Mouse (Mus musculus) neural tube, embryonic 14.5 days (tissue): ENCODE measurements at regions not wholly inside any gene's neighbourhood (a gene's known extent, or its start where the extent isn't known, plus 50 kb on each side); places are given as distances from the start of the nearest gene placed in this dataset.

Experiments used
- ATAC-seq: fragments of 200-750 bp; cut with Nextera tagmentation; 2 replicates; pipeline ENCODE4 v1.8.0; 2017; ENCODE audit warnings: low read depth, mild to moderate bottlenecking, moderate TSS enrichment, moderate library complexity
- H3K27ac ChIP-seq: fragments of 300-500 bp; sonication (generic); 2 replicates; pipeline ENCODE4 v1.5.1; 2014; ENCODE audit warnings: low read depth, mild to moderate bottlenecking, control low read depth, low read length, moderate library complexity, mixed read lengths
- H3K27me3 ChIP-seq: fragments of 300-500 bp; sonication (generic); 2 replicates; pipeline ENCODE4 v1.6.1; 2014; ENCODE audit warnings: low read length; ENCODE audit not compliant: control insufficient read depth, insufficient read depth
- H3K36me3 ChIP-seq: fragments of 300-500 bp; sonication (generic); 2 replicates; pipeline ENCODE4 v1.6.1; 2014; ENCODE audit warnings: low read length, mixed read lengths; ENCODE audit not compliant: control insufficient read depth, insufficient read depth
- H3K4me1 ChIP-seq: fragments of 300-500 bp; sonication (generic); 2 replicates; pipeline ENCODE4 v1.6.1; 2014; ENCODE audit warnings: low read length; ENCODE audit not compliant: control insufficient read depth, insufficient read depth
- H3K4me2 ChIP-seq: fragments of 300-500 bp; sonication (generic); 2 replicates; pipeline ENCODE4 v1.6.1; 2014; ENCODE audit warnings: mild to moderate bottlenecking, low read depth, low read length, control low read depth
- H3K4me3 ChIP-seq: fragments of 300-500 bp; sonication (generic); 2 replicates; pipeline ENCODE4 v1.5.1; 2014; ENCODE audit warnings: low read depth, low read length, control low read depth, mixed read lengths
- H3K9ac ChIP-seq: fragments of 300-500 bp; sonication (generic); replicated peaks from 2 replicates; pipeline ENCODE4 v1.6.1; 2014; ENCODE audit warnings: low read depth, mild to moderate bottlenecking, control low read depth, low read length, mixed read lengths
- H3K9me3 ChIP-seq: fragments of 300-500 bp; sonication (generic); 2 replicates; pipeline ENCODE4 v1.6.1; 2016; ENCODE audit warnings: low read length; ENCODE audit not compliant: control insufficient read depth
- WGBS: fragments of 180-500 bp; shearing (Covaris S2); extraction: QIAGEN DNeasy Blood & Tissue Kit; methylation state at CpG from one replicate; pipeline ENCODE4 v1.1.7; 2014; 5-methylcytosine and 5-hydroxymethylcytosine counted together

- 95% methylated on average over 8 of the region's 8 CpGs for WGBS
- no peak for ATAC-seq
- no peak overlapping the region for H3K27ac ChIP-seq
- no peak overlapping the region for H3K4me3 ChIP-seq
- no peak overlapping the region for H3K4me2 ChIP-seq
- H3K27me3 ChIP-seq, result no peaks in the 10 kb centered on the region
- H3K4me1 ChIP-seq, result peaks cover 4% of the 10 kb centered on the region
- no peaks in the 10 kb centered on the region for H3K9me3 ChIP-seq
- H3K9ac ChIP-seq, result no peak overlapping the region
- no peaks in the 10 kb centered on the region for H3K36me3 ChIP-seq
Measured at GRCm38 (mm10) chr2:178983801-178984200, 458.4 kb upstream of the Cdh4 start.

GRCm38 (mm10) chr2:178987935-178988334, 454.3 kb upstream of the Cdh4 start:
- WGBS, result 66% methylated on average over 10 of the region's 10 CpGs
- Histone ChIP-seq H3K4me3 (no peak overlapping the region), H3K4me1 (no peaks in the 10 kb centered on the region), H3K9me3 (no peaks in the 10 kb centered on the region), H3K27ac (no peak overlapping the region), H3K9ac (no peak overlapping the region), H3K27me3 (no peaks in the 10 kb centered on the region), H3K4me2 (no peak overlapping the region), H3K36me3 (no peaks in the 10 kb centered on the region)
- no peak for ATAC-seq

- no peak for ATAC-seq
- Histone ChIP-seq H3K9ac (no peak overlapping the region), H3K27me3 (no peaks in the 10 kb centered on the region), H3K36me3 (no peaks in the 10 kb centered on the region), H3K4me3 (no peak overlapping the region), H3K4me1 (no peaks in the 10 kb centered on the region), H3K27ac (no peak overlapping the region), H3K9me3 (no peaks in the 10 kb centered on the region), H3K4me2 (no peak overlapping the region)
- WGBS, result 88% methylated on average over 7 of the region's 7 CpGs
Measured at GRCm38 (mm10) chr2:178989291-178989690, 452.9 kb upstream of the Cdh4 start.

GRCm38 (mm10) chr2:178989784-178990183, 452.4 kb upstream of the Cdh4 start:
- Histone ChIP-seq H3K36me3 (no peaks in the 10 kb centered on the region), H3K4me3 (no peak overlapping the region), H3K4me1 (no peaks in the 10 kb centered on the region), H3K9me3 (no peaks in the 10 kb centered on the region), H3K27ac (no peak overlapping the region), H3K4me2 (no peak overlapping the region), H3K9ac (no peak overlapping the region), H3K27me3 (no peaks in the 10 kb centered on the region)
- WGBS, result 77% methylated on average over 1 of the region's 1 CpGs
- ATAC-seq, result no peak

GRCm38 (mm10) chr2:178990959-178991358, 451.3 kb upstream of the Cdh4 start:
- no peaks in the 10 kb centered on the region for H3K36me3 ChIP-seq
- no peak overlapping the region for H3K4me2 ChIP-seq
- no peak overlapping the region for H3K27ac ChIP-seq
- no peaks in the 10 kb centered on the region for H3K4me1 ChIP-seq
- H3K27me3 ChIP-seq, result no peaks in the 10 kb centered on the region
- H3K9ac ChIP-seq, result no peak overlapping the region
- H3K4me3 ChIP-seq, result no peak overlapping the region
- no peak for ATAC-seq
- H3K9me3 ChIP-seq, result no peaks in the 10 kb centered on the region
- WGBS, result 87% methylated on average over 4 of the region's 4 CpGs

- Histone ChIP-seq H3K9me3 (no peaks in the 10 kb centered on the region), H3K4me2 (no peak overlapping the region), H3K27ac (no peak overlapping the region), H3K4me1 (no peaks in the 10 kb centered on the region), H3K9ac (no peak overlapping the region), H3K36me3 (no peaks in the 10 kb centered on the region), H3K27me3 (no peaks in the 10 kb centered on the region), H3K4me3 (no peak overlapping the region)
- no peak; the same call in 1 of the 2 replicates for ATAC-seq
- 58% methylated on average over 8 of the region's 8 CpGs for WGBS
Measured at GRCm38 (mm10) chr2:178992334-178993116, 449.7 kb upstream of the Cdh4 start.

DNA sequence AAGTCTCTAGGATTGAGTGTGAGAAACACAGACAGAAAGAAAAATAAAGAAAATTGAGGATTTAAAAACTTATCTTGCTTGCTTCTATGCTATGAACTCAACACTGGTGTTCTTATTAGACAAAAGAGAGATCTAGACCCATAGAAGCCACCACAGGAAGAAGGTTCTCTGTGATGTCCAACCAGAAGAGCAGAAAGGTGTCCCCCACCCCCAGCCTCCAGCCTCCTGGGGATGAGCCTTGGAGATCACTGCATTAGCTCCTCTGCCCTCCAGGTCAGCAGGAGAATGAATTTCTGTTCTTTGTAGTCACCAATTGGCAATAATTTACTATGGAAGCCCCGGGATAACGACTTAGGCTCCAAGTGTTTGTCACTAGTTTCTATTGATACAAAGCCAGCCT, 444.3 kb upstream of the Cdh4 start:
- Histone ChIP-seq H3K36me3 (no peaks in the 10 kb centered on the region), H3K4me2 (no peak overlapping the region), H3K4me3 (no peak overlapping the region), H3K27me3 (no peaks in the 10 kb centered on the region), H3K9me3 (no peaks in the 10 kb centered on the region), H3K9ac (no peak overlapping the region), H3K4me1 (no peaks in the 10 kb centered on the region), H3K27ac (no peak overlapping the region)
- WGBS, result 32% methylated on average over 2 of the region's 2 CpGs
- ATAC-seq, result no peak

DNA sequence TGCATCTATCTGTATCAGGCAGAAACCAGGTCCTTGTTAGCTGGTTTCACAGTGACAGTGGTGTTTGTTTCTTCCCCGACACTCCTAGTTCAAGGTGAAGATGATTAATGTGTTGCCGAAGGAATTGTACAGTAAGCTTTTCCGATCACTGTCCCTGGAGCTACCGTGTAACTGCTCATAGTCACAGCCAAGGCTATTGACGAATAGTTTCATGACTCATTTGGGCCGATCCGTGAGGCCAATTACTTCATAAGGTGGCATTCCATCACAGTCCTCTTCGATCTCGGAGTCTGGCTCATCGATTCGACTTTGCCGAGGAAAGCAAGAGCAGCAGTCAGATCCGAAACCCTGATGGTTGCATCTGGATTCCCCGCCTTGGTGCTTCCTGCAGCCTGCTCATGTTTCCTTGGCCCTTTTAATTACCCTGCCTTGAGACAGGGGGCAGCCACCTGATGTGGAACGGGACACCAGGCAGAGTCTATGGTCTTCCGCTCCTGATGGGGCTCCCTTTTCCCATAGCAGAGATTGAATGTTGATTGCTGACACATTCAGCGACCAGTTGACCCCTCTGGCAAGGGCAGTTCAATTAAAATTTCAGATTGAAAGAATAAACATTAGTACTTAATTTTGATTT, 441.7 kb upstream of the Cdh4 start:
- 72% methylated on average over 17 of the region's 17 CpGs for WGBS
- H3K4me2 ChIP-seq, result no peak overlapping the region
- no peak for ATAC-seq
- H3K4me1 ChIP-seq, result no peaks in the 10 kb centered on the region
- no peaks in the 10 kb centered on the region for H3K36me3 ChIP-seq
- H3K27ac ChIP-seq, result no peak overlapping the region
- H3K9ac ChIP-seq, result no peak overlapping the region
- H3K4me3 ChIP-seq, result no peak overlapping the region
- H3K27me3 ChIP-seq, result no peaks in the 10 kb centered on the region
- no peaks in the 10 kb centered on the region for H3K9me3 ChIP-seq

- H3K4me1 ChIP-seq, result no peaks in the 10 kb centered on the region
- no peak overlapping the region for H3K9ac ChIP-seq
- H3K9me3 ChIP-seq, result no peaks in the 10 kb centered on the region
- no peak for ATAC-seq
- 82% methylated on average over 6 of the region's 6 CpGs for WGBS
- no peak overlapping the region for H3K4me2 ChIP-seq
- H3K27ac ChIP-seq, result no peak overlapping the region
- H3K36me3 ChIP-seq, result no peaks in the 10 kb centered on the region
- no peaks in the 10 kb centered on the region for H3K27me3 ChIP-seq
- H3K4me3 ChIP-seq, result no peak overlapping the region
Measured at GRCm38 (mm10) chr2:179007766-179008165, 434.5 kb upstream of the Cdh4 start.
